16 mouse cellular contexts compared by ENCODE assay signal in the genomic region with DNA sequence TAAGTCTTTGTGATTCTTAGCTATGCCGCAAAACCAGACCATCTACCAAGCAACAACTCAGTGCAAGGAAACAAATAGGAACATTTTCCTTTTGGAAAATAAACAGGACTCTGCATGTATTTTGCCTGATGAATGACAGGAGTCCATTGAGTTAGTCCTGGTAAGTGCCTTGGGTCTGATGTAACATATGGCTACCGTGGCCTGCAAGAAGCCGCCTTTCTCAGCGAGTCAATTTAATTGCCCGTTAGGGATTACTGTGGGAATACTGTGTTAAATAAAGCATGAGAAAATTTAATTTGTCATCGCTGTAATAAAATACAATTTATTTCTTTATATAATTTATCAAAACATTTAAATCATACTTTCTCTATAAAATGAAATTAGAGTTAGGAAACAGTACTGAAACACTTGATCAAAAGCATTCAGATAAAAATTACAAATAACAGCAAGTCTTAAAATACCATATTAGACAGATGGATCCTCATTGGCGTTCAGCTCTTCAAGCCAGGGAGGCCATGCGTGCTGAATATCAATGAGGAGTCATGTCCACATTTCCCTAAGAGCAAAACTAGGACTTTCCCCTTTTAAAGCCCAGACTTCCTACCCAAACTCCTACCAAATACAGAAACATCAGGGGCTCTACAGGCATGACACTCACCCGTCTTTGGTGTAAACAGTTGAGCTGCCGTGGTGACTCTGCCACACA. TPM values are rescaled to one million over a fixed set of nuclear protein-coding genes. Genes with fewer than 3 reads are reported as not detected.
A peak's percentile ranks its signal among the peaks of the same experiment; 100 is the strongest.
DNase-seq lines count a peak whose midpoint lies in the region; ATAC-seq and TF ChIP-seq lines count a peak whose summit lies in the region.
"Had no signal": no experiment of that assay in that cellular context is flagged by ENCODE, and none has a peak within 500 bp of the region (broad histone marks: within the 10 kb centered on the region; RNA-seq: fewer than 3 reads in every experiment).

No protein-coding gene starts in this region.

- no peak for DNase-seq in hindbrain, embryonic 11.5 days (ENCODE audit: low spot score)
- peak; percentile 81 for DNase-seq in brain, embryonic 14.5 days (ENCODE audit: low read depth)
- DNase-seq in adrenal gland, postnatal 14 days, result no peak
- no peak for DNase-seq in heart, postnatal 4 days
- DNase-seq: B cell, adult 2 months; gastrocnemius, postnatal 10 days; heart, adult 2 months; kidney, adult 8-10 months; kidney, postnatal 25 days; lung, adult 18-20 months; thymus, postnatal 4 days had no signal

- no peak for TF ChIP-seq POLR2A in brain, embryonic 14.5 days (IDR thresholded peaks at IDR 0.05; ENCODE audit: borderline replicate concordance, extremely low read depth, insufficient read depth, insufficient read length, poor library complexity, severe bottlenecking)

- H3K4me1 ChIP-seq in hindbrain, embryonic 13.5 days (replicated peaks), result peaks cover 12% of the 10 kb centered on the region
- H3K4me1 ChIP-seq in hindbrain, embryonic 11.5 days (replicated peaks; ENCODE audit: control insufficient read depth, insufficient read depth, low read length), result no peaks in the 10 kb centered on the region
- H3K4me1 ChIP-seq in hindbrain, embryonic 15.5 days (replicated peaks), result peaks cover 13% of the 10 kb centered on the region
- H3K4me1 ChIP-seq in neural tube, embryonic 15.5 days, result peaks cover 17% of the 10 kb centered on the region
- H3K4me1 ChIP-seq: heart, embryonic 15.5 days; neural tube, embryonic 12.5 days had no signal

- no peak overlapping the region for H3K4me3 ChIP-seq in hindbrain, embryonic 13.5 days
- H3K4me3 ChIP-seq in hindbrain, embryonic 11.5 days (ENCODE audit: low read depth, low read length), result no peak overlapping the region
- H3K4me3 ChIP-seq in hindbrain, embryonic 15.5 days, result no peak overlapping the region
- no peak overlapping the region for H3K4me3 ChIP-seq in neural tube, embryonic 15.5 days (replicated peaks)
- H3K4me3 ChIP-seq: heart, adult 2 months; heart, embryonic 15.5 days; neural tube, embryonic 12.5 days had no signal

- H3K27ac ChIP-seq in hindbrain, embryonic 13.5 days, result peak overlapping the region; percentile 63
- no peak overlapping the region for H3K27ac ChIP-seq in hindbrain, embryonic 11.5 days (ENCODE audit: low read depth, low read length)
- H3K27ac ChIP-seq in hindbrain, embryonic 15.5 days (replicated peaks), result peak overlapping the region; percentile 50
- peak overlapping the region; percentile 28 for H3K27ac ChIP-seq in neural tube, embryonic 15.5 days (replicated peaks)
- H3K27ac ChIP-seq: heart, adult 2 months; heart, embryonic 15.5 days; neural tube, embryonic 12.5 days had no signal

- H3K36me3 ChIP-seq in hindbrain, embryonic 13.5 days, result no peaks in the 10 kb centered on the region
- no peaks in the 10 kb centered on the region for H3K36me3 ChIP-seq in hindbrain, embryonic 11.5 days (ENCODE audit: control insufficient read depth, insufficient read depth, low read length)
- no peaks in the 10 kb centered on the region for H3K36me3 ChIP-seq in hindbrain, embryonic 15.5 days
- no peaks in the 10 kb centered on the region for H3K36me3 ChIP-seq in neural tube, embryonic 15.5 days
- H3K36me3 ChIP-seq: heart, embryonic 15.5 days; neural tube, embryonic 12.5 days had no signal

- H3K9ac ChIP-seq in hindbrain, embryonic 13.5 days, result no peak overlapping the region
- no peak overlapping the region for H3K9ac ChIP-seq in hindbrain, embryonic 11.5 days (ENCODE audit: low read depth, low read length)
- H3K9ac ChIP-seq in hindbrain, embryonic 15.5 days, result no peak overlapping the region
- no peak overlapping the region for H3K9ac ChIP-seq in neural tube, embryonic 15.5 days (replicated peaks)
- H3K9ac ChIP-seq: heart, embryonic 15.5 days; neural tube, embryonic 12.5 days had no signal

- no peaks in the 10 kb centered on the region for H3K27me3 ChIP-seq in hindbrain, embryonic 13.5 days
- no peaks in the 10 kb centered on the region for H3K27me3 ChIP-seq in hindbrain, embryonic 11.5 days (ENCODE audit: control insufficient read depth, insufficient read depth, low read length)
- H3K27me3 ChIP-seq in hindbrain, embryonic 15.5 days, result no peaks in the 10 kb centered on the region
- no peaks in the 10 kb centered on the region for H3K27me3 ChIP-seq in neural tube, embryonic 15.5 days (replicated peaks)
- H3K27me3 ChIP-seq: heart, embryonic 15.5 days; neural tube, embryonic 12.5 days had no signal

- WGBS in hindbrain, embryonic 13.5 days, result 56% methylated on average over 10 of the region's 10 CpGs
- 75% methylated on average over 10 of the region's 10 CpGs for WGBS in hindbrain, embryonic 11.5 days
- 45% methylated on average over 10 of the region's 10 CpGs for WGBS in hindbrain, embryonic 15.5 days
- whole genome bisulfite sequencing in neural tube, embryonic 15.5 days, result 45% methylated on average over 10 of the region's 10 CpGs

- H3K9me3 ChIP-seq in hindbrain, embryonic 13.5 days, result no peaks in the 10 kb centered on the region
- H3K9me3 ChIP-seq in hindbrain, embryonic 11.5 days (ENCODE audit: control insufficient read depth, low read length), result no peaks in the 10 kb centered on the region
- H3K9me3 ChIP-seq in hindbrain, embryonic 15.5 days, result no peaks in the 10 kb centered on the region
- H3K9me3 ChIP-seq in neural tube, embryonic 15.5 days (replicated peaks), result no peaks in the 10 kb centered on the region
- H3K9me3 ChIP-seq: heart, embryonic 15.5 days; neural tube, embryonic 12.5 days had no signal

- no peak for ATAC-seq in hindbrain, embryonic 13.5 days (ENCODE audit: low FRiP score)
- ATAC-seq in hindbrain, embryonic 11.5 days (ENCODE audit: low FRiP score), result no peak
- ATAC-seq in hindbrain, embryonic 15.5 days (ENCODE audit: low FRiP score, low read depth), result peak; percentile 64; the same call in 1 of the 2 replicates
- ATAC-seq in neural tube, embryonic 15.5 days (ENCODE audit: low FRiP score), result no peak

- TF ChIP-seq CTCF in brain, embryonic 14.5 days (IDR thresholded peaks at IDR 0.05; ENCODE audit: borderline replicate concordance, extremely low read depth, insufficient read depth, insufficient read length), result no peak

- H3K4me2 ChIP-seq in hindbrain, embryonic 13.5 days, result no peak overlapping the region
- no peak overlapping the region for H3K4me2 ChIP-seq in hindbrain, embryonic 11.5 days (replicated peaks; ENCODE audit: low read depth, low read length)
- H3K4me2 ChIP-seq in hindbrain, embryonic 15.5 days, result no peak overlapping the region
- no peak overlapping the region for H3K4me2 ChIP-seq in neural tube, embryonic 15.5 days
- H3K4me2 ChIP-seq: heart, embryonic 15.5 days; neural tube, embryonic 12.5 days had no signal

RNA-seq across cellular contexts. Expression of gene Gtf2f2, which starts 7.3 kb away (rescaled TPM):
- 38.9 and 43.3 TPM in 2 replicates for polyA plus RNA-seq in hindbrain, embryonic 13.5 days (2015; fragmentation: Nextera tagmentation; extraction: Ambion mirVana)
- polyA plus RNA-seq in hindbrain, embryonic 11.5 days (2014; fragmentation: Nextera tagmentation; extraction: Ambion mirVana), result 52.1 and 59.0 TPM in 2 replicates
- polyA plus RNA-seq in brain, embryonic 14.5 days (2012; rRNA removed), result 22.6 and 22.8 TPM in 2 replicates
- polyA plus RNA-seq in hindbrain, embryonic 15.5 days (2015; fragmentation: Nextera tagmentation; extraction: Ambion mirVana), result 34.6 and 35.4 TPM in 2 replicates
- polyA plus RNA-seq in neural tube, embryonic 15.5 days (2015; fragmentation: Nextera tagmentation; extraction: Ambion mirVana), result 37.1 and 37.4 TPM in 2 replicates
- total RNA-seq in adrenal gland, postnatal 14 days (2021), result 24.1 and 25.5 TPM in 2 replicates
- total RNA-seq in heart, postnatal 4 days (2021), result 10 to 100 TPM; 25.0 to 27.4 TPM
